Mouse (Mus musculus) hindbrain, embryonic 15.5 days (tissue): ENCODE measurements around the gene St7. TPM values are rescaled to one million over a fixed set of nuclear protein-coding genes. Genes with fewer than 3 reads are reported as not detected.

Source experiments
- ATAC-seq: fragments of 200-750 bp; cut with Nextera tagmentation; 2 replicates; pipeline ENCODE4 v1.8.0; 2017; ENCODE audit warnings: low read depth, moderate number of reproducible peaks, moderate TSS enrichment; ENCODE audit not compliant: low FRiP score
- H3K27ac ChIP-seq: fragments of 300-500 bp; sonication (generic); replicated peaks from 2 replicates; pipeline ENCODE4 v1.5.1; 2015; ENCODE audit warnings: mild to moderate bottlenecking, inconsistent platforms
- H3K27me3 ChIP-seq: fragments of 300-500 bp; sonication (generic); 2 replicates; pipeline ENCODE4 v1.6.1; 2015; ENCODE audit warnings: control low read depth, inconsistent platforms
- H3K36me3 ChIP-seq: fragments of 300-500 bp; sonication (generic); 2 replicates; pipeline ENCODE4 v1.6.1; 2015; ENCODE audit warnings: control low read depth, inconsistent platforms
- H3K4me1 ChIP-seq: fragments of 300-500 bp; sonication (generic); replicated peaks from 2 replicates; pipeline ENCODE4 v1.6.1; 2015; ENCODE audit warnings: control low read depth, inconsistent platforms
- H3K4me2 ChIP-seq: fragments of 300-500 bp; sonication (generic); 2 replicates; pipeline ENCODE4 v1.6.1; 2015; ENCODE audit warnings: moderate library complexity, mild to moderate bottlenecking, inconsistent platforms
- H3K4me3 ChIP-seq: fragments of 300-500 bp; sonication (generic); 2 replicates; pipeline ENCODE4 v1.5.1; 2015; ENCODE audit warnings: mild to moderate bottlenecking, inconsistent platforms
- H3K9ac ChIP-seq: fragments of 300-500 bp; sonication (generic); 2 replicates; pipeline ENCODE4 v1.6.1; 2015; ENCODE audit warnings: inconsistent platforms
- H3K9me3 ChIP-seq: fragments of 300-500 bp; sonication (generic); 2 replicates; pipeline ENCODE4 v1.6.1; 2016; ENCODE audit warnings: control low read depth, inconsistent platforms
- WGBS: fragments of 180-500 bp; shearing (Covaris S2); methylation state at CpG from one replicate; pipeline ENCODE4 v1.1.7; 2015; 5-methylcytosine and 5-hydroxymethylcytosine counted together
- polyA plus RNA-seq: library from polyadenylated mRNA; unstranded; fragments of >200 nt; fragmentation: Nextera tagmentation; extraction: Ambion mirVana; gene quantifications from 2 replicates; pipeline ENCODE4 v1.2.1, GENCODE M21; 2015

St7 gene
- polyA plus RNA-seq, 1 experiment from 2014 or later: 54.8 TPM

- Histone ChIP-seq H3K4me1 (no peaks in the 10 kb centered on the region), H3K4me2 (no peak overlapping the region), H3K27ac (no peak overlapping the region), H3K4me3 (no peak overlapping the region), H3K9me3 (no peaks in the 10 kb centered on the region; the same call in 1 of the 2 replicates), H3K9ac (no peak overlapping the region), H3K36me3 (no peaks in the 10 kb centered on the region), H3K27me3 (no peaks in the 10 kb centered on the region)
- WGBS: 87% methylated on average over 3 of the region's 3 CpGs
- ATAC-seq: no peak
Measured at GRCm38 (mm10) chr6:17978881-17979280, 286.1 kb downstream of the St7 start.

GRCm38 (mm10) chr6:17979361-17979760 lies 286.6 kb downstream of the St7 start:
- Histone ChIP-seq H3K27ac (no peak overlapping the region), H3K9ac (no peak overlapping the region)
- 85% methylated on average over 1 of the region's 1 CpGs for WGBS

GRCm38 (mm10) chr6:17990173-17991028 lies 297.7 kb downstream of the St7 start:
- no peaks in the 10 kb centered on the region for H3K4me1 ChIP-seq
- H3K9ac ChIP-seq: no peak overlapping the region
- no peak overlapping the region for H3K27ac ChIP-seq

More at GRCm38 (mm10) chr6:17979361-17979760, 286.6 kb downstream of the St7 start:
- Histone ChIP-seq H3K27me3 (no peaks in the 10 kb centered on the region), H3K4me1 (no peaks in the 10 kb centered on the region), H3K4me3 (no peak overlapping the region), H3K9me3 (no peaks in the 10 kb centered on the region; the same call in 1 of the 2 replicates), H3K36me3 (no peaks in the 10 kb centered on the region), H3K4me2 (no peak overlapping the region)
- ATAC-seq: no peak

GRCm38 (mm10) chr6:17991625-17992024 lies 298.9 kb downstream of the St7 start:
- no peak for ATAC-seq
- Histone ChIP-seq H3K9ac (no peak overlapping the region), H3K36me3 (no peaks in the 10 kb centered on the region), H3K4me3 (no peak overlapping the region), H3K4me1 (no peaks in the 10 kb centered on the region), H3K9me3 (no peaks in the 10 kb centered on the region), H3K27ac (no peak overlapping the region), H3K4me2 (no peak overlapping the region), H3K27me3 (no peaks in the 10 kb centered on the region)
- 55% methylated on average over 7 of the region's 7 CpGs for WGBS

More at GRCm38 (mm10) chr6:17990173-17991028, 297.7 kb downstream of the St7 start:
- no peaks in the 10 kb centered on the region for H3K9me3 ChIP-seq
- H3K36me3 ChIP-seq: no peaks in the 10 kb centered on the region
- H3K27me3 ChIP-seq: no peaks in the 10 kb centered on the region
- H3K4me2 ChIP-seq: no peak overlapping the region
- 93% methylated on average over 9 of the region's 9 CpGs for WGBS
- H3K4me3 ChIP-seq: no peak overlapping the region
- no peak for ATAC-seq

Other genes with a start within 250 kb of the St7 start
- gene Met, start 229.1 kb upstream of the St7 start, polyA plus RNA-seq: 2.1 and 2.8 TPM in 2 replicates
- gene Capza2, start 56.7 kb upstream of the St7 start, polyA plus RNA-seq: 236 and 241 TPM in 2 replicates